Mouse (Mus musculus): ENCODE measurements around the gene Pcsk1. TPM values are rescaled to one million over a fixed set of nuclear protein-coding genes. Genes with fewer than 3 reads are reported as not detected.
A peak's percentile ranks its signal among the peaks of the same experiment; 100 is the strongest.

Gene Pcsk1
- 0.21 TPM in 1 of 2 replicates, not detected in the other for polyA plus RNA-seq (2012; ENCODE audit: insufficient read depth, insufficient read length, missing spikeins)

DNA sequence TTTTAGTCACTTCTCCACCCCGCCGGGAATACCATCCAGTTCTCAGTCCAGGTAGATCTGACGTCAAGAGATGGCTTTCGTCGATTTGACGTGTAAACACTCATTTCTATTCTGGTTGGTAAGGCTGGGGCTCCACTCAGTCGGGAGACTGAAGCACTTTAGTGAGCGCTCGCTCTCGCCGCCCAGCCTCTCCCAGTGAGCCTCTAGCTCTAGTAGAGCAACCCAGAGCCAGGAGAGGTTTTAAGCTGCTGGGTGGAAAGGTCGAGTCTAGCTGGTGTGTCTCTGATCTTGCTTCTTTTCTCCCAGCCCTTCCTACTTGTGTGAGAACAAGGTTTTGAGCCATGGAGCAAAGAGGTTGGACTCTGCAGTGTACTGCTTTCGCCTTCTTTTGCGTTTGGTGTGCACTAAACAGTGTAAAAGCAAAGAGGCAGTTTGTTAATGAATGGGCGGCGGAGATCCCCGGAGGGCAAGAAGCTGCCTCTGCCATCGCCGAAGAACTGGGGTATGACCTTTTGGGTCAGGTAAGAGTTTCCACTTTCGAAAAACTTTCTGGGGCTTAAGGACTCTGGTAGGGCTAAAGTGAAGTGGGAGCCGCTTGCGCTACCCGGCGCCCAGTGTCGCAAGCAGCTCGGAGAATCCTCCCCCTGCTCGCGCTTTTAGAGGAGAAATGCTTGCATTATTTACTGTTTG lies at the start of gene Pcsk1:
Pcsk1 (plus strand) TSS at position 106 of the 690 bp plus-strand sequence.
- no peaks in the 10 kb centered on the region for H3K4me1 ChIP-seq (ENCODE audit: control insufficient read depth, insufficient read depth, insufficient read length, low read length)
- H3K4me3 ChIP-seq (ENCODE audit: insufficient read depth, low read depth, low read length), result peak within 1 kb of the TSS; percentile 47
- H3K27ac ChIP-seq (replicated peaks; ENCODE audit: low read depth, low read length), result no peak within 1 kb of the TSS

DNA sequence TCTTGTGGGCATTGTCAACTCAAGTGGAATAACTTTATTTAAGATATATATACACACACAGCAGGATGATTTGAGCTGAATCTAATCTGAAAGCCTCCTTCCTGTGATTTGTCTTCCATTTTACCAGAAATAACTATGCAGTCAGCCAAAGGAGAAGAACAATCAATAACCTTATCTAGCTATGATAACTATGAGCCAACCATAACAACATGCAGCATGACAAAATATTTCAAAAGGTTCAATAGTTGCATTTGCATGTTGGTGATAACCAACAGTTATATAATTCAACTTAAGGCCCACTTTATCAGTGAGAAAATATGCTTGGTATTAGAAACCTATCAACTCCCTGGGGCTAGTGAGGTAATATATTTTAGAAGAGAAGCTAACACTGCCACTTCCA lies 30.8 kb upstream of the Pcsk1 start:
- Histone ChIP-seq H3K4me3 (ENCODE audit: insufficient read depth, low read depth, low read length) (no peak overlapping the region), H3K4me1 (ENCODE audit: control insufficient read depth, insufficient read depth, insufficient read length, low read length) (no peaks in the 10 kb centered on the region), H3K27ac (replicated peaks; ENCODE audit: low read depth, low read length) (no peak overlapping the region)

DNA sequence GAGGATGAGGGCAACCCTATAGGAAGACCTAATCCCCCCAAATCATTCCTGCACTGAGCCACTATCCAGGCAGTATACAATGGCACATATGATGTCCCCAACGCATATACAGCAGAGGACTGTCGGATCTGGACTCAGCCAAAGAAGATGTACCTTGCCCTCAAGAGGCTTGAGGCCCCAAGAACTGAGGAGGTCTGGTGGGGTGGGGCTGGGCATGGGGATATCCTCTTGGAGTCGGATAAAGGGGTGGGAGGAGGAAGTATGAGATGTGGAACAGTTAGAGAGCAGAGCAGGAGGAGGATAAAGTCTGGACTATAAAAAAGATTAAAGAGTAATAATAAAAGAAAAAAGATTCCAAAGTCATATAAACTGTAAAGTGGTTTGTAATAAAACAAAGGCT lies 25.7 kb upstream of the Pcsk1 start:
- H3K4me1 ChIP-seq (ENCODE audit: control insufficient read depth, insufficient read depth, insufficient read length, low read length), result no peaks in the 10 kb centered on the region
- no peak overlapping the region for H3K27ac ChIP-seq (replicated peaks; ENCODE audit: low read depth, low read length)
- no peak overlapping the region for H3K4me3 ChIP-seq (ENCODE audit: insufficient read depth, low read depth, low read length)

DNA sequence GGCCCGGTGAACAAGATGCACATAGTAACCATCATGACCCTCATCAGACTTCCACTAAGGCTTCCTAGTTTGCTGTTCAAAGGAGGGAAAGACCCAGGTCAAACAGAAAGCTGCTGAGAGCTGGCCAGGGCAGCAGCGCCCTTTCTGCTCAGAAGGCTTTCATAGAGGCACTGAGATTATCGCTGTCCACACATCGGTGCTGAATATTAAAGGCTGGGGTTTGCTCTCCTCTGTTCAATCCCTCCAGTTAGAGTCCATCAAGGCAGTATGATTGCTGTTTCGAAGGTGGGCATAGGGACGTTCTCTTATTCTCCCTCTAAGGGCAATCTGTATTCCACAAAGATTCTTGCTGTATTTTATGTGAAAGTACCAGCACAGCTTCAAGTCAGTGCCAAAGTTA lies 1.0 kb upstream of the Pcsk1 start:
- H3K4me3 ChIP-seq (ENCODE audit: insufficient read depth, low read depth, low read length), result no peak overlapping the region
- H3K4me1 ChIP-seq (ENCODE audit: control insufficient read depth, insufficient read depth, insufficient read length, low read length), result no peaks in the 10 kb centered on the region
- H3K27ac ChIP-seq (replicated peaks; ENCODE audit: low read depth, low read length), result no peak overlapping the region

DNA sequence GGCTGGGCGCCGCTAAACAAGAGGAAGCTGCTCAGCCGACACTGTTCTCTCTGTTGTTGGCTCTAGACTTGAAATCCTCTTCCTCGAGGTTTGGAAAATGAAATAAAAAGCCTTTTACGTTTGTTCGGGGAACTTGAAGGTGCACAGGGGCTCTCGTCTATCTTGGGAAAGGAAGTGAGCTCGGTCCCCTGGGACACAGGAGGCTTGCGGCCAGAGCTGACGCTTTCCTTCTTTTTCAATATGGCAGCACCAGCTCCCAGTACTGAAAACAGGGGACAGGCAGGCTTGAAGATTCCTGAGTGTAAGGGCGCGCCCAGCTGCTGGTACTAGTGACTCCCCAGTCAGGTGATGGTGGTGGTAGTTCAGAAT lies 769 bp downstream of the Pcsk1 start:
- Histone ChIP-seq H3K27ac (replicated peaks; ENCODE audit: low read depth, low read length) (no peak overlapping the region), H3K4me1 (ENCODE audit: control insufficient read depth, insufficient read depth, insufficient read length, low read length) (no peaks in the 10 kb centered on the region), H3K4me3 (ENCODE audit: insufficient read depth, low read depth, low read length) (peak overlapping the region; percentile 47)

DNA sequence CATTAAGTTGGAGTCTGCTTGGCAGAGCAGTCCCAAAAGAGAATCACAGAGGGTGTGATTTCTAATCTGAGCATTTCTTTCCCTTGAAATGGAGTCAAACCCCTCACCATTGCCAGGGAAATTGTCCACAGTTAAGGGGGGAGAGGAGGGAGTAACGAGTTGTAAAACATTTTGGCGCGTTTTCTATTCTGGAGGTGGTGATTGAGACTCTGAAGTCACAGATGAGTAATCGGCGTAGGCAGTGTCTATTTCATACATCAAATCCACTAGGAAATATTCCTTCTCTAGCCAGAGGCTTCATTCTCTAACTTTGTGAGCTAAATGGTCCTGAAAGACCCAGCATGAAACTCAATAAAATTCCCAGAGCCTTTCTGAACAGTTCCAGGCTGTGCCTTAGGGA lies 1.4 kb downstream of the Pcsk1 start:
- no peak overlapping the region for H3K4me3 ChIP-seq (ENCODE audit: insufficient read depth, low read depth, low read length)
- no peaks in the 10 kb centered on the region for H3K4me1 ChIP-seq (ENCODE audit: control insufficient read depth, insufficient read depth, insufficient read length, low read length)
- H3K27ac ChIP-seq (replicated peaks; ENCODE audit: low read depth, low read length), result no peak overlapping the region

DNA sequence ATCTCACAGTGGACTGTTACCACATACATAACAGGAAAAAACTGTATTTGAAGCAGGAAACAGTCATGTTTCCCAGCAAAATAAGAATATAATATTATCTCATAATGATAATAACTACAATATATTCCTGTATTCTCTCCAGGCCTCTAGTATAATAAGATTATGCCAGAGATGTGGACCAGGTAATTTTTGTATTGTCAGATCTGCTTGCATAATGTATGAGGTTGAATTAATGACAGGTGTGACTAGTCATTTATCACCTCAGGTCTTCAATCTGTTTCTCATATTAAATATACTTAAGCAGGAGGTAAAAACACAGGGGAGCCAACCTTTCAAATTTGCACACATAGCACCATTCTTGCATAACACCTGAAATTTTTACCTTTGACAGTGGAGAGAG lies 5.9 kb downstream of the Pcsk1 start:
- no peaks in the 10 kb centered on the region for H3K4me1 ChIP-seq (ENCODE audit: control insufficient read depth, insufficient read depth, insufficient read length, low read length)
- H3K4me3 ChIP-seq (ENCODE audit: insufficient read depth, low read depth, low read length), result no peak overlapping the region
- no peak overlapping the region for H3K27ac ChIP-seq (replicated peaks; ENCODE audit: low read depth, low read length)

DNA sequence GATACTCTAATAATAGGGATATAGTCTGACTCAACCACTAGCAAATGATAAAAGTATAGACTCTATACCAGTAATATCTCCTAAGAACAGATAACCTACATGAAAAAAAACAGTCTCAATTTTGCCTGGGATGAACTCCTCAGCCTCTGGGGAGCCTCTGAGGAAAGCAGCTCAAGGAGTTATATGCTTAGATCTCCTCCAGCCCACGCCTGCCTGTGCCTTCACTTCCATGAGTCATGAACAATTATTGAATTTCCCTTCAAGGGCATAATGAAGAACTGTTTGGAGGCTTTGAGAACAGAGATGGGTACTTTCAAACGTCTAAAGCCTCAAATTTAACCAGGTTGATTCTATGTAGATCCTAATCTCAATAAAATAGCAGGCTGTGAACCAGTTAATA lies 23.5 kb downstream of the Pcsk1 start:
- H3K4me3 ChIP-seq (ENCODE audit: insufficient read depth, low read depth, low read length), result no peak overlapping the region
- no peaks in the 10 kb centered on the region for H3K4me1 ChIP-seq (ENCODE audit: control insufficient read depth, insufficient read depth, insufficient read length, low read length)
- no peak overlapping the region for H3K27ac ChIP-seq (replicated peaks; ENCODE audit: low read depth, low read length)

DNA sequence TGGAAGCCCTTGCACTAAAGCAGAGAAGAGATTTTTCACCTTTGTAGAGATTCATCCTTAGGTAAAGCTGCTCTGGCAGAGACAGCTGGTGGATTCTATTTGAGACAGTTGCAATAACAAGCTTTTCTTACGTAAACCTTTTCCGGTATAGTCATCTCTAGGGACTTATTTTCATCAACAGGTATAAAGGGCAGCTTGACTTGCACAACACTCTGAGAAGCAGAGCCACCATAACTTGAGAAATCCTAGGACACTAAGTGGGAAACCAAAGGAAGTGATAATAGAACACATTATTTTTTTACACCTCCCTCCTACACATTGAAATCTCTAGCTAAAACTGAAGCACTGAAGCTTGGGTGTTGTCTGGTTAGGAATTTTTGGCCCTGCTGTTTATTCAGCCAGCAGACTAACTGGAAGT lies 24.4 kb downstream of the Pcsk1 start:
- Histone ChIP-seq H3K4me1 (ENCODE audit: control insufficient read depth, insufficient read depth, insufficient read length, low read length) (no peaks in the 10 kb centered on the region), H3K4me3 (ENCODE audit: insufficient read depth, low read depth, low read length) (no peak overlapping the region), H3K27ac (replicated peaks; ENCODE audit: low read depth, low read length) (no peak overlapping the region)

DNA sequence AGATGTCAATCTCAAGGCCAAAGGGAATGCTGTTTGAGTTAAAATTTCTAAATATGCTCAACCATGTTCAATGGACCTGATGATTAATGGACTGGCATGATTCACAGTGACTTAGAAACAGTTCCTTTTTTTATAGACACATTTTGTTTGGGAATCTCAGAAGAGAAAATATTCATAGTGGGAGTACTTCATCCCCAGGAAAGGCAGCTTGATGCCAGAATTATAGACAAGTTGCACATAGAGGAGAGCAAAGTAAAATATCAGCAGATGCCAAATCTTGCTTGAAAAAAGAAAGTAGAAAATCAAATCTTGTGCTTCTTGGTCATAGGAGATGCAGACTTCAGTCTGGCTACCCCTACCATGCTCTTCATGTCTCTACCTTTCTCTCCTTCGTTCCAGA lies 25.2 kb downstream of the Pcsk1 start:
- H3K27ac ChIP-seq (replicated peaks; ENCODE audit: low read depth, low read length), result no peak overlapping the region
- H3K4me1 ChIP-seq (ENCODE audit: control insufficient read depth, insufficient read depth, insufficient read length, low read length), result no peaks in the 10 kb centered on the region
- no peak overlapping the region for H3K4me3 ChIP-seq (ENCODE audit: insufficient read depth, low read depth, low read length)

DNA sequence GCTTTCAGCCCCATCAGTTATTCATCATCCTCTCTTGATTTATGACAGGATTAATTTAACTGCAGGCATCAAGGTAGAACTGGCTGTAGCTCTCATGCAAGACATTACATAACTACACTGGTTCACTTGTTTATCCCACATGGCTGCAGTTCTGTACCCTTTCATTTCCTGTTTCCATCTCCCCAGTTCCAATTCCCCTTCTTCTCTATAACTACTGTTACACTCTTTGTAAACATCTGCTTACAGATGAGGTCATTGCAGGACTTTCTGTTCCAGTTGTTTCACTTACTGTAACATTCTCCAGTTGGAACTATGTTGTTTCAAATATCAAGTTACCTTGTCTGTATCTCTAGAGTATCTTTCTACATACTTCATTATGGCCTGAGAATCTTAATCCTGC lies 46.2 kb downstream of the Pcsk1 start:
- no peaks in the 10 kb centered on the region for H3K4me1 ChIP-seq (ENCODE audit: control insufficient read depth, insufficient read depth, insufficient read length, low read length)
- H3K4me3 ChIP-seq (ENCODE audit: insufficient read depth, low read depth, low read length), result no peak overlapping the region
- no peak overlapping the region for H3K27ac ChIP-seq (replicated peaks; ENCODE audit: low read depth, low read length)

DNA sequence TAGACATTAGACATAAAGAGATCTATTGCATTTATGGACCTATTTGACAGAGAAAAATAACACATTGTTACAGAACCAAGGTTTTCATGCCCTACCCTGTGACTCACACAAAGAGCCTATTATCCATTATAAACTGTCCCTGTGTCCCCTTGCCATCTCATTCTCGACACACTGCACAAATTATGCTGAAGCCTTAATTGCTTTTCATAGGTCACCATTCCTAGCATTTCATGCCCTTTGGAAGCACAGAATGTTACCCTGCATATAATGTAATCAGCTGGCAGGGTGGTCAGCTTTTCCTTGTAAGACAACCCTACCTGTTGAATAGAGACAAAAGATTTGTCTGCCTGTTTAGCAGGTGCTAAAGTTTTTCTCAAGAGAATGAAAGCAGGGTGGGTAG lies 71.0 kb downstream of the Pcsk1 start:
- Histone ChIP-seq H3K27ac (replicated peaks; ENCODE audit: low read depth, low read length) (no peak overlapping the region), H3K4me1 (ENCODE audit: control insufficient read depth, insufficient read depth, insufficient read length, low read length) (no peaks in the 10 kb centered on the region), H3K4me3 (ENCODE audit: insufficient read depth, low read depth, low read length) (no peak overlapping the region)

DNA sequence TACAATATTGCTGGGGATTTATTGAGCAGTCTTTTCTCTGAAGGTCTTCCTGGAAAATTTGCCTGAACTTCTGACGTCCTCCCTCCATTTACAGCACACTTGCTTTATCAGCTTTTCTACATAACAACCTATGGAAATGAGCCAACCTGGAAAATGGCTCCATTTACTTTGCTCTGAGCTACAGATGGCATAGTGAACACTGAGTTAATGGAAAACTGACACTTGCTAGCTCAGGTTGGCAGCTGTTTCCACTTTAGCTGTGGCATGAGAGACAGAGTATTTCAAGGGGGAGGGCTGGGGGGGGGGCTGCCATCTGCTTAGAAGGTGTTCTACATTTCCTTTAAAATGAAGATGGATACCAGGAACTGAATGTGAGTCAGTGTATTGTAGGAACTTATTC lies 73.8 kb downstream of the Pcsk1 start:
- Histone ChIP-seq H3K4me3 (ENCODE audit: insufficient read depth, low read depth, low read length) (no peak overlapping the region), H3K4me1 (ENCODE audit: control insufficient read depth, insufficient read depth, insufficient read length, low read length) (no peaks in the 10 kb centered on the region), H3K27ac (replicated peaks; ENCODE audit: low read depth, low read length) (no peak overlapping the region)

All from brown adipose tissue, adult 24 weeks (tissue).